Mouse (Mus musculus) 3T3-L1 (cell line): ENCODE results near the gene Cd209b.

ENCODE experiments used
- DNase-seq: peaks from one replicate; pipeline ENCODE4 v3.0.0-alpha.2; 2015; ENCODE audit warnings: low read depth, low spot score

Gene Cd209b

DNA sequence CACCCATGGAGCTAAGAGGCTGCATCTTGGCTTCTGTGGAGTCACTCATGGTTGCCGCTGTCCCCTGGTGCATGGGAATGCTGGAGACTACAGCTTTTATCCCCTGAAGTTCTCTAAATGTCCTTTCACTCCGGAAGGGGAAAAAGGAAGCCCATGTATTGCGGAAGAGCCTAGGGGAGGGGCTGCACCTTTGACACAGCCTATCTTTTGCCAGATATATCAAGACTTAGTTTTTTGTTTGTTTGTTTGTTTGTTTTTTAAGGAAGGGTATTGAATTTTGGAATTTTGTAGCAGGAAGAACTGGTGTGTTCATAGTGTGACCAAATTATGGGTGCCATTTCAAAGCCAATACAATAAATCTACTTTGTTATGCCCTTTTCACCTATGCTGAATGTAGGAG lies at the start of gene Cd209b:
Gene Cd209b, minus strand, starts transcription at position 101 of the 400 bp plus-strand sequence.
- DNase-seq = no peak

DNA sequence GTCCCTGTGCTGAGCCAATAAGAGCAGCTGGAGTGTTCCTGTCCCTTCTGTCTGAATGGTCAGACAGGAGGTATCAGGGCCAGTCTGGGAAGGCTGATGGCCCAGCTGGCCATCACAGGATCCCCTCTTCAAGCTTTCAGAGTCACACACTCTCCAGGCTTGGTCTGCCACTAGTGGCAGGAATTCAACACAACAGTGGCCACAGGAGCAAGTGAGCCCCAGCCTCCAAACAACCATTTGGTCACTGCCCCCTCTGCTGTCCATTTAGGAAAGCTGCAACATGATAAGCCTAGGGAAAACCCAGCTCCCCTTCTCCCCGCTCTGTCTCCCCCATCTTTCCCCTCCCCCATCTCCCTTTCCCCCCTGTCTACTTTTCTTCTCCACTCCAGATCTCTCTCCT lies 29.4 kb upstream of the Cd209b start:
- peak; percentile 49 for DNase-seq

DNA sequence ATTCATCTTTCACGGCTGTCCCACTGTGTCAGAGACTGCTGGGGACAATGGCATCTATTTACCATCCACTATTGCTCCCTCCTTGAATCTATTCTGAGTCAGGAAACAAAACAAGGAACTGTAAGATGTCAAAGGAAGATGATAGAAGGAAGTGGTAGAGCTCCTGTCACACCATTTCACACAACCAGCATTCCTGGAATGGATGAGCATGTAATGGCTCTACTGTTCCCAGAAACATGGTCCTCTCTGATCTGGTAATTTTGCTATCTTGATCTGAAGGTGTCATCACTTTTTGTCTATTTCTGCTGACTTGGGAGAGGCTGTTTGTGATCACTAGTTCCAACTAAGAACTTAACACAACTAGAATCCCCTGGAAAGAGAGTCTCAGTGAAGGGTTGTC lies 28.0 kb upstream of the Cd209b start, which contains the start of gene Cd209c:
Gene Cd209c, minus strand, starts transcription at position 101 of the 400 bp plus-strand sequence.
- no peak for DNase-seq

DNA sequence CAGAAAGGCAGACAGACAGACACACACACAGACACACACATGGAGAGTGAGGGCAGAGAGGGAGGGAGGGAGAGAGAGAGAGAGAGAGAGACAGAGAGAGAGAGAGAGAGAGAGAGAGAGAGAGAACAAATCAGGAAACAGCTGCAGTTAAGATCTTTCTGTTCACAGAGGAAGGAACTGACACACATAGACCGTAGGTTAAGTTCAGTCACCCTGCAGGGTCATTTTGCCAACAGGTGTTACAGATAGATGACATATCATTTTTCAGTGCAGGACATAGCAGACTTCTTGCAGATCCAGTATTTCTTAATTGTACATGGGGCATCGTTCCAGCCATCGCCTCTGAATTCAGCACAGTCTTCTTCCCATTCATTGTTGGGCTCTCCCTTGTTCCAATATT lies 13.4 kb upstream of the Cd209b start:
- no peak for DNase-seq

DNA sequence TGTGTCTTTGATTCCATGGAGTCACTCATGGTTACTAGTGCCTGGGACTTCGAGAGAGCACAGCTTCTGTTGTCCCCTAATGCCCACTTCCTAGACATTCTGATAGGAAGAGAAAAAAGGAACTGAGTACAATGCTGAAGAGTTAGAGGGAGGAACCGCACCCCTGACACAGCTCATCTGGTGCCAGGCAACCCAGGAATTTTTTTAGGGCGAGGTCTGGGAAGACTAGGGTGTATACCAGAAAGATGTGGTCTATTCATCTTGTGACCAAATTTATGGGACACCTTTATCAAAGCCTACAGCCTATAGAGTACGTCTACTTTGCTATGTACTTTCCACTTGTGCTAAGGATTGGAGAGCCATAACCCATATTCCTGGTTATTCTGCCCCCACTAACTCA lies 48.2 kb downstream of the Cd209b start, which contains the start of gene Cd209d:
Gene Cd209d, minus strand, starts transcription at position 101 of the 400 bp plus-strand sequence.
- no peak for DNase-seq

DNA sequence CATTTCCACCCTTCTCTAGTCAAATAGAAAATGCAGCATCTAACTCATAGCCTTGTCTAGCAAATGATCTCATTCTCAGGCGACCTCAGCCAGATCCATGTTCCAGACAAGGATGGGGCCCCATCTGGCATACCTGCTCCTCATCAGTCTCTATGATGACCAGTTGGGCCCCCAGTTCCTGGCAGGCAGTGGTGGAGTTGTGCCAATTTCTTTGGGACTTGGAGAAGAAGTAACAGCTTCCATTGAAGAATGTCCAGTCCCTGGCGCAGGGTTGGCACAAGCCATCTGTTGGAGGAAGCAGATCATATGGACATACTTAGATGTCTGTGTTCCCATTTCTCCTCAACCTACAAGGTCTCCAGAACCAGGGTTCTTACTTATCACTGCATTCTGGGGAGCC lies 50.5 kb downstream of the Cd209b start:
- no peak for DNase-seq
